Mouse (Mus musculus): ENCODE measurements around the gene C3ar1.
A peak's percentile ranks its signal among the peaks of the same experiment; 100 is the strongest.

GRCm38 (mm10) chr6:122867914-122868313 lies 12.0 kb upstream of the C3ar1 start:
- TF ChIP-seq CTCF (conservative IDR thresholded peaks at IDR 0.05 in 1 of 2, IDR thresholded peaks at IDR 0.05 in 1 of 2; ENCODE audit: low read depth in 2 of 2, low read length in 2 of 2) (peak in 1 of 2 experiments; percentile 77; a peak in 2 of 4 replicates), POLR2A (IDR thresholded peaks at IDR 0.05; ENCODE audit: low read depth, low read length) (no peak), USF1 (IDR thresholded peaks at IDR 0.05; ENCODE audit: low read depth, low read length) (no peak), MAZ (IDR thresholded peaks at IDR 0.05; ENCODE audit: low read depth, low read length) (no peak), UBTF (IDR thresholded peaks at IDR 0.05; ENCODE audit: low read depth, low read length) (no peak), HCFC1 (IDR thresholded peaks at IDR 0.05; ENCODE audit: low read depth, low read length) (no peak), E2F4 (IDR thresholded peaks at IDR 0.05; ENCODE audit: insufficient replicate concordance, low read depth, low read length) (no peak), IRF4 (IDR thresholded peaks at IDR 0.05; ENCODE audit: low read depth, low read length) (peak; percentile 38; the same call in 1 of the 2 replicates)

Data from CH12.LX (cell line).